Mouse (Mus musculus) MEL (cell line): ENCODE measurements around the gene Ormdl2.

Experiments used
- CTCF ChIP-seq, 3 experiments: IDR thresholded peaks in 2 of 3; conservative IDR thresholded peaks in 1 of 3; 2 replicates each; pipeline ENCODE4 v1.5.1; 2011 to 2012; ENCODE audit warnings: low read length in 3 of 3, low read depth in 2 of 3, mild to moderate bottlenecking in 2 of 3, improper control_type of control experiment in 1 of 3, inconsistent platforms in 1 of 3, mixed read lengths in 1 of 3, moderate library complexity in 1 of 3; ENCODE audit not compliant: control insufficient read depth in 1 of 3, insufficient read depth in 1 of 3, poor library complexity in 1 of 3, severe bottlenecking in 1 of 3
- EP300 ChIP-seq, 2 experiments: IDR thresholded peaks; 2 replicates each; pipeline ENCODE4 v1.6.1; 2011; ENCODE audit warnings: improper control_type of control experiment in 2 of 2, low read length in 2 of 2, low read depth in 1 of 2, mild to moderate bottlenecking in 1 of 2
- GATA1 ChIP-seq: IDR thresholded peaks from 2 replicates; pipeline ENCODE4 v1.6.1; 2011; ENCODE audit warnings: low read depth, low read length, improper control_type of control experiment
- MAFK ChIP-seq: IDR thresholded peaks from 2 replicates; pipeline ENCODE4 v1.6.1; 2011; ENCODE audit warnings: low read depth, mild to moderate bottlenecking, low read length, improper control_type of control experiment, borderline replicate concordance
- POLR2AphosphoS2 ChIP-seq: IDR thresholded peaks from 2 replicates; pipeline ENCODE4 v1.6.1; 2011; ENCODE audit warnings: low read length, improper control_type of control experiment
- RCOR1 ChIP-seq: IDR thresholded peaks from 2 replicates; pipeline ENCODE4 v1.6.1; 2012; ENCODE audit warnings: low read depth, mild to moderate bottlenecking, inconsistent platforms, low read length, improper control_type of control experiment
- TAL1 ChIP-seq: IDR thresholded peaks from 2 replicates; pipeline ENCODE4 v1.6.1; 2012; ENCODE audit warnings: mild to moderate bottlenecking, inconsistent platforms, low read length, moderate library complexity, mixed read lengths
- ZMIZ1 ChIP-seq: IDR thresholded peaks from 2 replicates; pipeline ENCODE4 v1.6.1; 2012; ENCODE audit warnings: low read depth, mild to moderate bottlenecking, inconsistent platforms, low read length, improper control_type of control experiment, moderate library complexity

- TF ChIP-seq RCOR1 (no peak), GATA1 (no peak), MAFK (no peak), EP300 (IDR thresholded peaks at IDR 0.05; ENCODE audit: low read depth in 1 of 2, low read length in 2 of 2) (no peak), POLR2AphosphoS2 (no peak), ZMIZ1 (no peak), CTCF (IDR thresholded peaks at IDR 0.05 in 2 of 3, conservative IDR thresholded peaks at IDR 0.05 in 1 of 3; ENCODE audit: control insufficient read depth in 1 of 3, insufficient read depth in 1 of 3, low read depth in 2 of 3, low read length in 3 of 3, poor library complexity in 1 of 3, severe bottlenecking in 1 of 3) (no peak), TAL1 (no peak)
Observed at GRCm38 (mm10) chr10:128823821-128824220, 2.4 kb upstream of the Ormdl2 start.
